Mouse (Mus musculus) stomach, embryonic 14.5 days (tissue): Measurements from ENCODE around the gene Sipa1l1. TPM values are rescaled to one million over a fixed set of nuclear protein-coding genes. Genes with fewer than 3 reads are reported as not detected.
A peak's percentile ranks its signal among the peaks of the same experiment; 100 is the strongest.
"Not testable (repeated sequence)": the region's sequence is repeated elsewhere in the genome, so short reads cannot be mapped to it uniquely, and the experiment has no call there.

Source experiments
- ATAC-seq: fragments of 200-750 bp; cut with Nextera tagmentation; 2 replicates; pipeline ENCODE4 v1.8.0; 2017; ENCODE audit warnings: low read depth, moderate TSS enrichment; ENCODE audit not compliant: insufficient number of reproducible peaks, insufficient read depth, low FRiP score
- H3K27ac ChIP-seq: fragments of 300-500 bp; sonication (generic); 2 replicates; pipeline ENCODE4 v1.5.1; 2014; ENCODE audit warnings: mild to moderate bottlenecking, low read length, moderate library complexity, mixed read lengths
- H3K27me3 ChIP-seq: fragments of 300-500 bp; sonication (generic); 2 replicates; pipeline ENCODE4 v1.6.1; 2014; ENCODE audit warnings: low read length, control low read depth, mixed read lengths; ENCODE audit not compliant: control insufficient read depth, insufficient read depth
- H3K36me3 ChIP-seq: fragments of 300-500 bp; sonication (generic); 2 replicates; pipeline ENCODE4 v1.6.1; 2014; ENCODE audit warnings: mild to moderate bottlenecking, control low read depth, low read length, moderate library complexity, mixed read lengths; ENCODE audit not compliant: control insufficient read depth, insufficient read depth
- H3K4me1 ChIP-seq: fragments of 300-500 bp; sonication (generic); 2 replicates; pipeline ENCODE4 v1.6.1; 2014; ENCODE audit warnings: low read length, control low read depth, mixed read lengths; ENCODE audit not compliant: control insufficient read depth, insufficient read depth
- H3K4me2 ChIP-seq: fragments of 300-500 bp; sonication (generic); replicated peaks from 2 replicates; pipeline ENCODE4 v1.6.1; 2014; ENCODE audit warnings: low read depth, low read length, control low read depth
- H3K4me3 ChIP-seq: fragments of 300-500 bp; sonication (generic); 2 replicates; pipeline ENCODE4 v1.5.1; 2014; ENCODE audit warnings: low read depth, low read length, control low read depth
- H3K9ac ChIP-seq: fragments of 300-500 bp; sonication (generic); replicated peaks from 2 replicates; pipeline ENCODE4 v1.6.1; 2014; ENCODE audit warnings: low read depth, mild to moderate bottlenecking, control low read depth, low read length, moderate library complexity, mixed read lengths
- H3K9me3 ChIP-seq: fragments of 300-500 bp; sonication (generic); 2 replicates; pipeline ENCODE4 v1.6.1; 2016; ENCODE audit warnings: low read depth, low read length, control low read depth; ENCODE audit not compliant: control insufficient read depth
- WGBS: fragments of 180-500 bp; shearing (Covaris S2); extraction: QIAGEN DNeasy Blood & Tissue Kit; methylation state at CpG from one replicate; pipeline ENCODE4 v1.1.7; 2014; 5-methylcytosine and 5-hydroxymethylcytosine counted together
- polyA plus RNA-seq: library from polyadenylated mRNA; unstranded; fragments of >200 nt; fragmentation: Nextera tagmentation; extraction: Ambion mirVana; gene quantifications from 2 replicates; pipeline ENCODE4 v1.2.1, GENCODE M21; 2014

The Sipa1l1 gene
- polyA plus RNA-seq, 1 experiment from 2014 or later: 44.0 TPM

- H3K36me3 ChIP-seq: no peaks in the 10 kb centered on the region
- H3K9ac ChIP-seq: no peak overlapping the region
- 53% methylated on average over 2 of the region's 2 CpGs for WGBS
- no peaks in the 10 kb centered on the region for H3K27me3 ChIP-seq
- no peak overlapping the region for H3K4me2 ChIP-seq
- no peak for ATAC-seq
- H3K9me3 ChIP-seq: no peaks in the 10 kb centered on the region
- H3K4me1 ChIP-seq: no peaks in the 10 kb centered on the region
- H3K4me3 ChIP-seq: no peak overlapping the region
- no peak overlapping the region for H3K27ac ChIP-seq
These were observed 307.5 kb downstream of the Sipa1l1 start for GRCm38 (mm10) chr12:82476580-82476979.

- Histone ChIP-seq H3K9ac (no peak overlapping the region), H3K36me3 (no peaks in the 10 kb centered on the region), H3K27ac (no peak overlapping the region), H3K4me3 (no peak overlapping the region), H3K9me3 (no peaks in the 10 kb centered on the region), H3K4me2 (no peak overlapping the region), H3K4me1 (no peaks in the 10 kb centered on the region), H3K27me3 (no peaks in the 10 kb centered on the region)
- 32% methylated on average over 5 of the region's 5 CpGs for WGBS
- peak; percentile 33; the same call in 1 of the 2 replicates for ATAC-seq
These were observed 308.7 kb downstream of the Sipa1l1 start for GRCm38 (mm10) chr12:82477826-82478225.

GRCm38 (mm10) chr12:82478256-82478655 lies 309.1 kb downstream of the Sipa1l1 start:
- H3K4me2 ChIP-seq: no peak overlapping the region
- no peak overlapping the region for H3K27ac ChIP-seq
- H3K36me3 ChIP-seq: no peaks in the 10 kb centered on the region
- no peaks in the 10 kb centered on the region for H3K4me1 ChIP-seq
- no peaks in the 10 kb centered on the region for H3K9me3 ChIP-seq
- ATAC-seq: no peak
- WGBS: 30% methylated on average over 8 of the region's 8 CpGs
- no peak overlapping the region for H3K9ac ChIP-seq
- H3K27me3 ChIP-seq: no peaks in the 10 kb centered on the region
- no peak overlapping the region for H3K4me3 ChIP-seq

DNA sequence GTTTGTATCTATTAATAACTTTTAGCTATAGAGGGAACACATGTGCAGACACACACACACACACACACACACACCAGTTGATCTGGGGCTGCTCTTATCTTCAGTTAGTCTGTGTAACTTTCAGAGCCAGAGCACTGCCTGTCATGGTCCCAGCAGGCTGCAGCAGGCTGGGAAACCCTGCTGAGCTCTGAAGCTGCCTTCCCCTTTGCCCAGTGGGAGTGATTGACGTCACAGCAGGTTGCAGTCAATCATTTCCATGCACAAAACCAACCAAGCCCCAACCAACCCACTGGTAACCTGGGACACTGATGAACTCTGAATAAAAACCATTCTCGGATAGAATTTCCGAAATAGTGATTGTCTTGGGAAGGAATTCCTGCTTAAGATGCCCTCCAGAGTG lies 310.3 kb downstream of the Sipa1l1 start:
- H3K9me3 ChIP-seq: no peaks in the 10 kb centered on the region
- H3K36me3 ChIP-seq: no peaks in the 10 kb centered on the region
- no peak overlapping the region for H3K4me2 ChIP-seq
- no peaks in the 10 kb centered on the region for H3K4me1 ChIP-seq
- H3K27me3 ChIP-seq: no peaks in the 10 kb centered on the region
- H3K9ac ChIP-seq: no peak overlapping the region
- no peak for ATAC-seq
- H3K4me3 ChIP-seq: no peak overlapping the region
- 48% methylated on average over 3 of the region's 3 CpGs for WGBS
- no peak overlapping the region for H3K27ac ChIP-seq

- 85% methylated on average over 5 of the region's 5 CpGs for WGBS
- ATAC-seq: not testable (repeated sequence)
These were observed 311.3 kb downstream of the Sipa1l1 start for GRCm38 (mm10) chr12:82480425-82480824.

DNA sequence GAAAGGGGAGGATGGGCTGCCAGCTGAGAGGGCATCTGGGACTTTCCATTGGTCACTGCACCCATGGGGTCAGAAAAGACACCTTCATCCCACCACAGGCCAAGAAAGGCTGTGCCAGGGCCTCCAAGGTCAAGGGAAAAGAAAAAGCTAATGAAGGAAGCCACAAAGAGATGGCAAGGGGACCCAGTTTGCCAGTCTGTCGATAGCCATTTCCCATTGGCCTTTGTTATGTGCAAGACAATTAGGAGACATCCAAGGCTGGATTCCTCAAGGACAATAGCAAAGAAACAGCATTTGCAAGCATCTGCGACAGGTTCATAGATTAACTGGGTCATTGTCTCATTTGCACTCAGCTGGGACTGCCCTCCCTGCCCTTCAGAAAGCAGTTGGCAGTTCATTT lies 316.3 kb downstream of the Sipa1l1 start:
- Histone ChIP-seq H3K9me3 (no peaks in the 10 kb centered on the region), H3K9ac (no peak overlapping the region), H3K27me3 (no peaks in the 10 kb centered on the region), H3K4me2 (no peak overlapping the region), H3K27ac (no peak overlapping the region), H3K36me3 (no peaks in the 10 kb centered on the region), H3K4me1 (no peaks in the 10 kb centered on the region), H3K4me3 (no peak overlapping the region)
- 60% methylated on average over 2 of the region's 2 CpGs for WGBS
- ATAC-seq: no peak

More at GRCm38 (mm10) chr12:82480425-82480824, 311.3 kb downstream of the Sipa1l1 start:
- H3K36me3 ChIP-seq, H3K4me3 ChIP-seq, H3K27me3 ChIP-seq, H3K4me2 ChIP-seq, H3K9me3 ChIP-seq, H3K4me1 ChIP-seq, H3K9ac ChIP-seq, H3K27ac ChIP-seq: not testable (repeated sequence)

GRCm38 (mm10) chr12:82486829-82487560 lies 317.9 kb downstream of the Sipa1l1 start:
- peak; percentile 75; the same call in 1 of the 2 replicates for ATAC-seq

DNA sequence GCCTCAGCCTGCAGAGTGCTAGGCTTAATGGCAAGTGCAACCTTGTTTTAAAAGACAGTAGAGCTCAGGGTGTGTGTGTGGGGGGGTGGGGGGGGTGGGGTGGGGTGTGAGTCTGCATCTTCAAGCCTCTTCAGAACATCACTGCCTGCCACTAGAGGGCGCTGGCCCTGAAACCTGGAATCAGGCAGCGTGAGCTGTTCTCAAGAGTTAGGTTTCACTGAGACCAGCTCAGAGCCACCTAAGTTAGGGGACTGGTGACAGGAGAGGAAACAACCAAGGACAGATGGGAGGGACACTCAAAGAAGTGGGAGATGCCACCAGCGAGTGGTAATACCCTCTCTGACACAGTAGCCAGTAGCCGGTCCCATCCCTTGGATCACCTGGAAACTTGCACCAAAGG lies 320.0 kb downstream of the Sipa1l1 start:
- Histone ChIP-seq H3K4me2 (no peak overlapping the region), H3K9ac (no peak overlapping the region), H3K27ac (no peak overlapping the region), H3K27me3 (no peaks in the 10 kb centered on the region), H3K4me3 (no peak overlapping the region), H3K4me1 (no peaks in the 10 kb centered on the region), H3K9me3 (no peaks in the 10 kb centered on the region), H3K36me3 (no peaks in the 10 kb centered on the region)
- 53% methylated on average over 4 of the region's 4 CpGs for WGBS
- ATAC-seq: no peak

More at GRCm38 (mm10) chr12:82486829-82487560, 317.9 kb downstream of the Sipa1l1 start:
- Histone ChIP-seq H3K4me2 (no peak overlapping the region), H3K4me1 (no peaks in the 10 kb centered on the region), H3K9me3 (no peaks in the 10 kb centered on the region), H3K27ac (peak overlapping the region; percentile 41; the same call in 1 of the 2 replicates), H3K9ac (no peak overlapping the region), H3K4me3 (no peak overlapping the region), H3K27me3 (no peaks in the 10 kb centered on the region), H3K36me3 (no peaks in the 10 kb centered on the region)
- 27% methylated on average over 6 of the region's 6 CpGs for WGBS

DNA sequence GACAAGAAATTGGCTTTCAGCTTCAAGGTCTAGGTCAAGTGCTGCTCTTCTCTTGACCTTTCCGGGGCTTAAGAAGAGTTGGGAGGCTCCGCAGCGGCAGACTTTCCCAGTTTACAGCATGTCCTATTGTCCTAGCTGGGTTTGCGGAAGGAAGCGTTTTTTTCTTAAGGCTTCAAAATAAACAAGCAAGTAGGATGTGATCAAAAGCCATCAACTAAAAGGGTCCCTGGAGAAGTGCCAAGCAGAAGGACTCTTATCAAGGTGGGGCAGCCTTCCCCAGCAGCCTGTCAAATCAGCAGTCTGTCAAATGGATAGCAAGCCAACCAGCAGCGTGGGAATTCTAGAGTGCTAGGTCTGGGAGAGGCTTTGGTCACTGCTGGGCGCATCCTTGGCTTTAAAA lies 320.5 kb downstream of the Sipa1l1 start:
- H3K4me2 ChIP-seq: no peak overlapping the region
- H3K27ac ChIP-seq: no peak overlapping the region
- no peaks in the 10 kb centered on the region for H3K36me3 ChIP-seq
- H3K4me3 ChIP-seq: no peak overlapping the region
- no peaks in the 10 kb centered on the region for H3K27me3 ChIP-seq
- H3K9ac ChIP-seq: no peak overlapping the region
- H3K4me1 ChIP-seq: no peaks in the 10 kb centered on the region
- 49% methylated on average over 7 of the region's 7 CpGs for WGBS
- H3K9me3 ChIP-seq: no peaks in the 10 kb centered on the region
- no peak for ATAC-seq
